Comparison of ENCODE assay signal across 7 mouse cellular contexts in genomic region chr15:83510805-83511405, GRCm38 (mm10). TPM values are rescaled to one million over a fixed set of nuclear protein-coding genes. Genes with fewer than 3 reads are reported as not detected.
DNase-seq lines count a peak whose midpoint lies in the region; ATAC-seq lines count a peak whose summit lies in the region.

Gene Ttll1 (minus strand): TSS chr15:83510893.

- H3K36me3 ChIP-seq in embryonic facial prominence, embryonic 12.5 days, result no peaks in the 10 kb centered on the region
- no peaks in the 10 kb centered on the region for H3K36me3 ChIP-seq in limb, embryonic 11.5 days (ENCODE audit: control insufficient read depth, insufficient read depth, low read length)
- no peaks in the 10 kb centered on the region for H3K36me3 ChIP-seq in midbrain, embryonic 14.5 days (ENCODE audit: control insufficient read depth, insufficient read depth, low read length)

- WGBS in embryonic facial prominence, embryonic 12.5 days, result 11% methylated on average over 41 of the region's 41 CpGs
- WGBS in limb, embryonic 11.5 days, result 11% methylated on average over 41 of the region's 41 CpGs
- 13% methylated on average over 41 of the region's 41 CpGs for WGBS in midbrain, embryonic 14.5 days

- DNase-seq in adrenal gland, postnatal 25 days, result peak; percentile 96
- DNase-seq in heart, adult 11 months, result peak; percentile 100
- peak; percentile 98 for DNase-seq in kidney, adult 18-20 months
- peak; percentile 94 for DNase-seq in limb, embryonic 11.5 days (ENCODE audit: low spot score)
- DNase-seq in midbrain, embryonic 14.5 days, result peak; percentile 99
- DNase-seq in spleen, adult 18-20 months, result peak; percentile 96 to 98

- no peaks in the 10 kb centered on the region for H3K27me3 ChIP-seq in embryonic facial prominence, embryonic 12.5 days
- no peaks in the 10 kb centered on the region for H3K27me3 ChIP-seq in limb, embryonic 11.5 days (ENCODE audit: control insufficient read depth, insufficient read depth, low read length)
- no peaks in the 10 kb centered on the region for H3K27me3 ChIP-seq in midbrain, embryonic 14.5 days (ENCODE audit: control insufficient read depth, insufficient read depth, low read length)

- H3K4me3 ChIP-seq in embryonic facial prominence, embryonic 12.5 days, result peak within 1 kb of the TSS; percentile 59
- H3K4me3 ChIP-seq in limb, embryonic 11.5 days (ENCODE audit: low read depth, low read length), result peak within 1 kb of the TSS; percentile 51
- H3K4me3 ChIP-seq in midbrain, embryonic 14.5 days (replicated peaks; ENCODE audit: low read depth, low read length), result peak within 1 kb of the TSS; percentile 63

- H3K9me3 ChIP-seq in embryonic facial prominence, embryonic 12.5 days, result no peaks in the 10 kb centered on the region
- no peaks in the 10 kb centered on the region for H3K9me3 ChIP-seq in limb, embryonic 11.5 days (ENCODE audit: control insufficient read depth, low read length)
- no peaks in the 10 kb centered on the region for H3K9me3 ChIP-seq in midbrain, embryonic 14.5 days (ENCODE audit: control insufficient read depth, low read length)

- H3K4me1 ChIP-seq in embryonic facial prominence, embryonic 12.5 days, result peaks cover 7% of the 10 kb centered on the region; the same call in 1 of the 2 replicates
- H3K4me1 ChIP-seq in limb, embryonic 11.5 days (ENCODE audit: control insufficient read depth, insufficient read depth, low read length), result no peaks in the 10 kb centered on the region
- H3K4me1 ChIP-seq in midbrain, embryonic 14.5 days (ENCODE audit: control insufficient read depth, insufficient read depth, low read length), result peaks cover 20% of the 10 kb centered on the region

- 0 out of 2 replicates have a peak within 1 kb of the TSS, but pooled peaks have one; percentile 46 for H3K27ac ChIP-seq in embryonic facial prominence, embryonic 12.5 days
- H3K27ac ChIP-seq in limb, embryonic 11.5 days (replicated peaks; ENCODE audit: low read depth, low read length), result no peak within 1 kb of the TSS
- peak within 1 kb of the TSS; percentile 92 for H3K27ac ChIP-seq in midbrain, embryonic 14.5 days (replicated peaks; ENCODE audit: low read depth, low read length)

- H3K4me2 ChIP-seq in embryonic facial prominence, embryonic 12.5 days (replicated peaks), result peak within 1 kb of the TSS; percentile 85
- peak within 1 kb of the TSS; percentile 61 for H3K4me2 ChIP-seq in limb, embryonic 11.5 days (ENCODE audit: low read depth, severe bottlenecking)
- H3K4me2 ChIP-seq in midbrain, embryonic 14.5 days (ENCODE audit: low read length), result peak within 1 kb of the TSS; percentile 62

- peak; percentile 92 for ATAC-seq in embryonic facial prominence, embryonic 12.5 days (ENCODE audit: insufficient number of reproducible peaks, insufficient read depth, low FRiP score, low TSS enrichment)
- ATAC-seq in limb, embryonic 11.5 days (ENCODE audit: insufficient number of reproducible peaks, low FRiP score, low TSS enrichment, low read depth), result peak; percentile 89; the same call in 1 of the 2 replicates
- ATAC-seq in midbrain, embryonic 14.5 days (ENCODE audit: low FRiP score, low TSS enrichment), result peak; percentile 94

- peak within 1 kb of the TSS; percentile 59 for H3K9ac ChIP-seq in embryonic facial prominence, embryonic 12.5 days
- H3K9ac ChIP-seq in limb, embryonic 11.5 days (ENCODE audit: low read length), result peak within 1 kb of the TSS; percentile 55
- H3K9ac ChIP-seq in midbrain, embryonic 14.5 days (replicated peaks; ENCODE audit: low read length), result peak within 1 kb of the TSS; percentile 73

RNA-seq across cellular contexts. Expression of gene Ttll1, which starts in this region (rescaled TPM):
- total RNA-seq in adrenal gland, postnatal 25 days (2021), result 6.2 and 9.0 TPM in 2 replicates
- polyA plus RNA-seq in embryonic facial prominence, embryonic 12.5 days (2016; fragmentation: Nextera tagmentation; extraction: Ambion mirVana), result 26.6 and 27.6 TPM in 2 replicates
- polyA plus RNA-seq in limb, embryonic 11.5 days (2014; fragmentation: Nextera tagmentation; extraction: Ambion mirVana), result 19.2 and 22.0 TPM in 2 replicates
- polyA plus RNA-seq in midbrain, embryonic 14.5 days (2014; fragmentation: Nextera tagmentation; extraction: Ambion mirVana), result 63.5 and 80.1 TPM in 2 replicates
